Mouse (Mus musculus) forebrain, embryonic 15.5 days (tissue): ENCODE results near the gene Pcdh18. TPM values are rescaled to one million over a fixed set of nuclear protein-coding genes. Genes with fewer than 3 reads are reported as not detected.

ENCODE experiments used
- ATAC-seq: fragments of 200-750 bp; cut with Nextera tagmentation; replicated peaks from 2 replicates; pipeline ENCODE4 v1.8.0; 2017; ENCODE audit warnings: mild to moderate bottlenecking, moderate TSS enrichment, moderate library complexity
- H3K27ac ChIP-seq: fragments of 300-500 bp; sonication (generic); replicated peaks from 2 replicates; pipeline ENCODE4 v1.5.1; 2015; ENCODE audit warnings: mild to moderate bottlenecking, inconsistent platforms
- H3K27me3 ChIP-seq: fragments of 300-500 bp; sonication (generic); 2 replicates; pipeline ENCODE4 v1.6.1; 2015; ENCODE audit warnings: inconsistent platforms
- H3K36me3 ChIP-seq: fragments of 300-500 bp; sonication (generic); 2 replicates; pipeline ENCODE4 v1.6.1; 2015; ENCODE audit warnings: mild to moderate bottlenecking, inconsistent platforms
- H3K4me1 ChIP-seq: fragments of 300-500 bp; sonication (generic); 2 replicates; pipeline ENCODE4 v1.6.1; 2015; ENCODE audit warnings: inconsistent platforms
- H3K4me2 ChIP-seq: fragments of 300-500 bp; sonication (generic); replicated peaks from 2 replicates; pipeline ENCODE4 v1.6.1; 2015; ENCODE audit warnings: mild to moderate bottlenecking, inconsistent platforms
- H3K4me3 ChIP-seq: fragments of 300-500 bp; sonication (generic); 2 replicates; pipeline ENCODE4 v1.5.1; 2015; ENCODE audit warnings: mild to moderate bottlenecking, inconsistent platforms
- H3K9ac ChIP-seq: fragments of 300-500 bp; sonication (generic); replicated peaks from 2 replicates; pipeline ENCODE4 v1.6.1; 2015; ENCODE audit warnings: mild to moderate bottlenecking, inconsistent platforms
- H3K9me3 ChIP-seq: fragments of 300-500 bp; sonication (generic); 2 replicates; pipeline ENCODE4 v1.6.1; 2016; ENCODE audit warnings: inconsistent platforms
- WGBS: fragments of 180-500 bp; shearing (Covaris S2); methylation state at CpG from one replicate; pipeline ENCODE4 v1.1.7; 2015; ENCODE audit warnings: mixed read lengths; 5-methylcytosine and 5-hydroxymethylcytosine counted together
- polyA plus RNA-seq: library from polyadenylated mRNA; unstranded; fragments of >200 nt; fragmentation: Nextera tagmentation; extraction: Ambion mirVana; gene quantifications from 2 replicates; pipeline ENCODE4 v1.2.1, GENCODE M21; 2015

Gene Pcdh18
- polyA plus RNA-seq = 22.7 and 22.8 TPM in 2 replicates

- Histone ChIP-seq H3K4me2 (peak within 1 kb of the TSS; percentile 81), H3K9me3 (no peaks in the 10 kb centered on the region), H3K4me3 (peak within 1 kb of the TSS; percentile 67), H3K27ac (peak within 1 kb of the TSS; percentile 89), H3K36me3 (no peaks in the 10 kb centered on the region), H3K4me1 (peaks cover 48% of the 10 kb centered on the region), H3K9ac (peak within 1 kb of the TSS; percentile 54), H3K27me3 (no peaks in the 10 kb centered on the region)
- ATAC-seq = peak; percentile 88
- WGBS = under 1% methylated on average over 42 of the region's 43 CpGs
Measured at GRCm38 (mm10) chr3:49756870-49757625, at the start of gene Pcdh18. Gene Pcdh18, minus strand, starts transcription at chr3:49757325.

GRCm38 (mm10) chr3:49806823-49807222 lies 49.7 kb upstream of the Pcdh18 start:
- Histone ChIP-seq H3K9me3 (no peaks in the 10 kb centered on the region), H3K4me3 (no peak overlapping the region), H3K36me3 (no peaks in the 10 kb centered on the region), H3K4me2 (no peak overlapping the region), H3K27me3 (no peaks in the 10 kb centered on the region), H3K27ac (no peak overlapping the region), H3K4me1 (no peaks in the 10 kb centered on the region), H3K9ac (no peak overlapping the region)
- WGBS = 53% methylated on average over 2 of the region's 2 CpGs
- no peak for ATAC-seq

- 84% methylated on average over 1 of the region's 1 CpGs for WGBS
- no peak for ATAC-seq
Measured at GRCm38 (mm10) chr3:49805511-49805910, 48.4 kb upstream of the Pcdh18 start.

GRCm38 (mm10) chr3:49788296-49788695 lies 31.2 kb upstream of the Pcdh18 start:
- no peak for ATAC-seq
- H3K9ac ChIP-seq = no peak overlapping the region
- no peaks in the 10 kb centered on the region for H3K36me3 ChIP-seq
- no peaks in the 10 kb centered on the region for H3K9me3 ChIP-seq
- H3K4me3 ChIP-seq = no peak overlapping the region
- H3K4me1 ChIP-seq = 0 out of 2 replicates have a peak, but pooled peaks cover 5% of the 10 kb centered on the region
- WGBS = 17% methylated on average over 2 of the region's 2 CpGs
- no peak overlapping the region for H3K4me2 ChIP-seq
- no peaks in the 10 kb centered on the region for H3K27me3 ChIP-seq
- H3K27ac ChIP-seq = no peak overlapping the region

More at GRCm38 (mm10) chr3:49805511-49805910, 48.4 kb upstream of the Pcdh18 start:
- H3K27ac ChIP-seq = no peak overlapping the region
- H3K4me1 ChIP-seq = no peaks in the 10 kb centered on the region
- no peaks in the 10 kb centered on the region for H3K36me3 ChIP-seq
- no peak overlapping the region for H3K4me3 ChIP-seq
- no peaks in the 10 kb centered on the region for H3K27me3 ChIP-seq
- H3K9me3 ChIP-seq = no peaks in the 10 kb centered on the region
- no peak overlapping the region for H3K4me2 ChIP-seq
- no peak overlapping the region for H3K9ac ChIP-seq

- Histone ChIP-seq H3K4me2 (no peak overlapping the region), H3K36me3 (no peaks in the 10 kb centered on the region), H3K27me3 (no peaks in the 10 kb centered on the region), H3K9me3 (no peaks in the 10 kb centered on the region), H3K4me3 (no peak overlapping the region), H3K4me1 (0 out of 2 replicates have a peak, but pooled peaks cover 5% of the 10 kb centered on the region), H3K9ac (no peak overlapping the region), H3K27ac (no peak overlapping the region)
- no peak for ATAC-seq
- 50% methylated on average over 4 of the region's 4 CpGs for WGBS
Measured at GRCm38 (mm10) chr3:49787719-49788118, 30.6 kb upstream of the Pcdh18 start.

GRCm38 (mm10) chr3:49768992-49769738 lies 12.0 kb upstream of the Pcdh18 start:
- no peak overlapping the region for H3K4me2 ChIP-seq
- H3K4me3 ChIP-seq = no peak overlapping the region
- H3K9me3 ChIP-seq = no peaks in the 10 kb centered on the region
- H3K9ac ChIP-seq = no peak overlapping the region
- no peak overlapping the region for H3K27ac ChIP-seq
- peaks cover 17% of the 10 kb centered on the region for H3K4me1 ChIP-seq
- WGBS = 4% methylated on average over 3 of the region's 3 CpGs
- no peaks in the 10 kb centered on the region for H3K27me3 ChIP-seq
- H3K36me3 ChIP-seq = no peaks in the 10 kb centered on the region
- peak; percentile 95 for ATAC-seq

GRCm38 (mm10) chr3:49762711-49763110 lies 5.6 kb upstream of the Pcdh18 start:
- Histone ChIP-seq H3K4me3 (no peak overlapping the region), H3K9me3 (no peaks in the 10 kb centered on the region), H3K27ac (no peak overlapping the region), H3K4me1 (peaks cover 11% of the 10 kb centered on the region), H3K36me3 (no peaks in the 10 kb centered on the region), H3K4me2 (no peak overlapping the region), H3K9ac (no peak overlapping the region), H3K27me3 (no peaks in the 10 kb centered on the region)
- WGBS = 74% methylated on average over 5 of the region's 5 CpGs
- no peak for ATAC-seq

- Histone ChIP-seq H3K9ac (no peak overlapping the region), H3K4me1 (peaks cover 14% of the 10 kb centered on the region), H3K4me3 (no peak overlapping the region), H3K4me2 (no peak overlapping the region), H3K27me3 (no peaks in the 10 kb centered on the region), H3K9me3 (no peaks in the 10 kb centered on the region), H3K36me3 (no peaks in the 10 kb centered on the region), H3K27ac (no peak overlapping the region)
- no peak for ATAC-seq
Measured at GRCm38 (mm10) chr3:49761971-49762370, 4.8 kb upstream of the Pcdh18 start.

- H3K27ac ChIP-seq = peak overlapping the region; percentile 89
- H3K4me2 ChIP-seq = peak overlapping the region; percentile 81
- H3K9me3 ChIP-seq = no peaks in the 10 kb centered on the region
- peak overlapping the region; percentile 54 for H3K9ac ChIP-seq
- H3K36me3 ChIP-seq = no peaks in the 10 kb centered on the region
- H3K4me1 ChIP-seq = peaks cover 44% of the 10 kb centered on the region
- H3K4me3 ChIP-seq = peak overlapping the region; percentile 67
- ATAC-seq = 0 out of 2 replicates have a peak, but pooled peaks have one; percentile 24
- under 1% methylated on average over 6 of the region's 6 CpGs for WGBS
- H3K27me3 ChIP-seq = no peaks in the 10 kb centered on the region
Measured at GRCm38 (mm10) chr3:49757626-49758019, 498 bp upstream of the Pcdh18 start.

- H3K36me3 ChIP-seq = no peaks in the 10 kb centered on the region
- peaks cover 50% of the 10 kb centered on the region for H3K4me1 ChIP-seq
- peak overlapping the region; percentile 89 for H3K27ac ChIP-seq
- H3K27me3 ChIP-seq = no peaks in the 10 kb centered on the region
- H3K9ac ChIP-seq = peak overlapping the region; percentile 54
- ATAC-seq = peak; percentile 13; the same call in 1 of the 2 replicates
- H3K4me3 ChIP-seq = peak overlapping the region; percentile 67
- no peaks in the 10 kb centered on the region for H3K9me3 ChIP-seq
- under 1% methylated on average over 36 of the region's 36 CpGs for WGBS
- peak overlapping the region; percentile 81 for H3K4me2 ChIP-seq
Measured at GRCm38 (mm10) chr3:49755986-49756845, 909 bp downstream of the Pcdh18 start.

GRCm38 (mm10) chr3:49752766-49753165 lies 4.4 kb downstream of the Pcdh18 start:
- no peak for ATAC-seq
- H3K4me2 ChIP-seq = peak overlapping the region; percentile 81
- 0 out of 2 replicates have a peak overlapping the region, but pooled peaks have one; percentile 7 for H3K27ac ChIP-seq
- 57% methylated on average over 4 of the region's 4 CpGs for WGBS
- no peaks in the 10 kb centered on the region for H3K9me3 ChIP-seq
- H3K9ac ChIP-seq = 0 out of 2 replicates have a peak overlapping the region, but pooled peaks have one; percentile 13
- peaks cover 12% of the 10 kb centered on the region; the same call in 1 of the 2 replicates for H3K36me3 ChIP-seq
- H3K4me3 ChIP-seq = peak overlapping the region; percentile 67
- peaks cover 40% of the 10 kb centered on the region for H3K4me1 ChIP-seq
- H3K27me3 ChIP-seq = no peaks in the 10 kb centered on the region
